Mouse (Mus musculus): ENCODE results near the gene Kmt2b.

- TF ChIP-seq CTCF (IDR thresholded peaks at IDR 0.05; ENCODE audit: borderline replicate concordance, insufficient read depth, low read length) (no peak), POLR2A (IDR thresholded peaks at IDR 0.05; ENCODE audit: low read depth, low read length) (peak; percentile 95)
Observed at GRCm38 (mm10) chr7:30553021-30553589, 35.4 kb downstream of the Kmt2b start.
